Mouse (Mus musculus) cerebral cortex, adult 2 months (tissue): ENCODE results near the gene Tmed2.

Experiments used
- WGBS: fragments of 180-500 bp; shearing (Covaris S2); methylation state at CpG from one replicate; pipeline ENCODE4 v1.1.7; 2018; 5-methylcytosine and 5-hydroxymethylcytosine counted together

Gene Tmed2

GRCm38 (mm10) chr5:124578633-124579317 is 38.3 kb downstream of the Tmed2 start, which contains the start of the genes Eif2b1 and Gtf2h3:
Gene Eif2b1, minus strand, starts transcription at chr5:124579131.
Gene Gtf2h3, plus strand, starts transcription at chr5:124579140.
- under 1% methylated on average over 51 of the region's 51 CpGs for WGBS

GRCm38 (mm10) chr5:124582515-124582914 is 42.0 kb downstream of the Tmed2 start:
- 75% methylated on average over 5 of the region's 5 CpGs for WGBS

- WGBS: 75% methylated on average over 3 of the region's 3 CpGs
These were observed 52.3 kb downstream of the Tmed2 start for GRCm38 (mm10) chr5:124592768-124593167.

- WGBS: 5% methylated on average over 30 of the region's 30 CpGs
These were observed 58.0 kb downstream of the Tmed2 start for GRCm38 (mm10) chr5:124598224-124599174.

- WGBS: 61% methylated on average over 8 of the region's 8 CpGs
These were observed 59.2 kb downstream of the Tmed2 start for GRCm38 (mm10) chr5:124599726-124600125.
